Mouse (Mus musculus): ENCODE data around the gene Olfr270. TPM values are rescaled to one million over a fixed set of nuclear protein-coding genes. Genes with fewer than 3 reads are reported as not detected.

Olfr270 gene
- total RNA-seq, 4 experiments from 2014 or later, result not detected

Other genes starting within 250 kb of the Olfr270 start
- not detected for gene Olfr275, start 149.9 kb upstream of the Olfr270 start, total RNA-seq (2022)
- gene Olfr273, start 105.3 kb upstream of the Olfr270 start, total RNA-seq (2022), result not detected
- gene Olfr272, start 45.4 kb upstream of the Olfr270 start, total RNA-seq (2022), result not detected
- not detected for gene Nipsnap3a, start 24.7 kb downstream of the Olfr270 start, total RNA-seq (2022)
- 10 to 100 TPM; 11.8 to 19.6 (median 16.5) TPM for gene Nipsnap3b, start 47.3 kb downstream of the Olfr270 start, total RNA-seq (2022)
- 10 to 100 TPM; 23.5 to 37.9 (median 28.2) TPM for gene Abca1, start 195.3 kb downstream of the Olfr270 start, total RNA-seq (2022)

Data from layer of hippocampus, adult 8-10 months (tissue).